Mouse (Mus musculus) heart, embryonic 14.5 days (tissue): Measurements from ENCODE around the gene Upk3b. TPM values are rescaled to one million over a fixed set of nuclear protein-coding genes. Genes with fewer than 3 reads are reported as not detected.
A peak's percentile ranks its signal among the peaks of the same experiment; 100 is the strongest.

Experiments used
- ATAC-seq: fragments of 200-750 bp; cut with Nextera tagmentation; 2 replicates; pipeline ENCODE4 v1.8.0; 2017; ENCODE audit warnings: low read depth, moderate TSS enrichment; ENCODE audit not compliant: insufficient number of reproducible peaks, insufficient read depth, low FRiP score
- H3K27ac ChIP-seq, 2 experiments: fragments of 200-500 bp in 1 of 2; fragments of 300-500 bp in 1 of 2; sonication (generic) in 1 of 2; replicated peaks in 1 of 2; 2 replicates each; pipeline ENCODE4 v1.5.1; 2012 to 2014; ENCODE audit warnings: low read depth in 2 of 2, low read length in 2 of 2, control low read depth in 1 of 2, mild to moderate bottlenecking in 1 of 2, mixed read lengths in 1 of 2; ENCODE audit not compliant: control insufficient read depth in 1 of 2, insufficient read depth in 1 of 2
- H3K27me3 ChIP-seq: fragments of 300-500 bp; sonication (generic); 2 replicates; pipeline ENCODE4 v1.6.1; 2014; ENCODE audit warnings: mild to moderate bottlenecking, low read length, control low read depth; ENCODE audit not compliant: control insufficient read depth, insufficient read depth
- H3K36me3 ChIP-seq: fragments of 300-500 bp; sonication (generic); 2 replicates; pipeline ENCODE4 v1.6.1; 2014; ENCODE audit warnings: mild to moderate bottlenecking, control low read depth, low read length, mixed read lengths; ENCODE audit not compliant: control insufficient read depth, insufficient read depth
- H3K4me1 ChIP-seq, 2 experiments: fragments of 200-500 bp in 1 of 2; fragments of 300-500 bp in 1 of 2; sonication (generic) in 1 of 2; 2 replicates each; pipeline ENCODE4 v1.6.1; 2012 to 2014; ENCODE audit warnings: low read length in 2 of 2, control low read depth in 1 of 2, mixed read lengths in 1 of 2; ENCODE audit not compliant: control insufficient read depth in 2 of 2, insufficient read depth in 2 of 2
- H3K4me2 ChIP-seq: fragments of 300-500 bp; sonication (generic); 2 replicates; pipeline ENCODE4 v1.6.1; 2014; ENCODE audit warnings: mild to moderate bottlenecking, low read length
- H3K4me3 ChIP-seq, 2 experiments: fragments of 200-500 bp in 1 of 2; fragments of 300-500 bp in 1 of 2; sonication (generic) in 1 of 2; 2 replicates each; pipeline ENCODE4 v1.5.1; 2012 to 2014; ENCODE audit warnings: low read length in 2 of 2, mild to moderate bottlenecking in 2 of 2, control low read depth in 1 of 2, low read depth in 1 of 2, moderate library complexity in 1 of 2; ENCODE audit not compliant: control insufficient read depth in 1 of 2, insufficient read depth in 1 of 2
- H3K9ac ChIP-seq: fragments of 300-500 bp; sonication (generic); 2 replicates; pipeline ENCODE4 v1.6.1; 2014; ENCODE audit warnings: mild to moderate bottlenecking, low read length
- H3K9me3 ChIP-seq: fragments of 300-500 bp; sonication (generic); 2 replicates; pipeline ENCODE4 v1.6.1; 2016; ENCODE audit warnings: low read length, control low read depth; ENCODE audit not compliant: control insufficient read depth
- WGBS: fragments of 180-500 bp; shearing (Covaris S2); extraction: QIAGEN DNeasy Blood & Tissue Kit; methylation state at CpG from one replicate; pipeline ENCODE4 v1.1.7; 2014; 5-methylcytosine and 5-hydroxymethylcytosine counted together
- polyA plus RNA-seq: library from polyadenylated mRNA; unstranded; fragments of >200 nt; fragmentation: Nextera tagmentation; extraction: Ambion mirVana; gene quantifications from 2 replicates; pipeline ENCODE4 v1.2.1, GENCODE M21; 2014

Upk3b gene
- polyA plus RNA-seq, 1 experiment from 2014 or later = 35.4 TPM

DNA sequence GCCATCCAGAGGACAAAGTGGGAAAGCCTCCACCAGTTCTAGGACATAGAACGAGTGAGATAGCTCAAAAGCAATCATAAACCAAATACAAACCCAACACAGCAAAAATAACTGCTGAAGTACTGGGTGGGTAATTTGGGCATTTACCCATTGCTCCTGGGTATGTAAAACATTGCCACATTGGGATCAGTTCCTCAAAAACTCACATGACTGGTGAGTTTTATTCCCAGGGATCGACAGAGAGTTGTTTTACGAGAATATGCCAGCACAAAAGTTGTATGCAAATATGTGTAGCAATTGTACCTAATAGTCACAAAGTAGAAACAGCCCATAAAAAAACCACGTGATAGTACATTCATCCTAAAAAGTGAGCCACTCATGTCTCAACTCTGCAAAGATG, 3.4 kb upstream of the Upk3b start:
- Histone ChIP-seq H3K4me1 (peaks cover 0 to 4% of the 10 kb centered on the region in 2 experiments; a peak in 1 of 4 replicates), H3K4me3 (no peak overlapping the region), H3K9me3 (no peaks in the 10 kb centered on the region), H3K36me3 (peaks cover 33% of the 10 kb centered on the region), H3K27ac (no peak overlapping the region), H3K27me3 (no peaks in the 10 kb centered on the region), H3K4me2 (no peak overlapping the region), H3K9ac (no peak overlapping the region)
- no peak for ATAC-seq
- WGBS = 83% methylated on average over 4 of the region's 4 CpGs

DNA sequence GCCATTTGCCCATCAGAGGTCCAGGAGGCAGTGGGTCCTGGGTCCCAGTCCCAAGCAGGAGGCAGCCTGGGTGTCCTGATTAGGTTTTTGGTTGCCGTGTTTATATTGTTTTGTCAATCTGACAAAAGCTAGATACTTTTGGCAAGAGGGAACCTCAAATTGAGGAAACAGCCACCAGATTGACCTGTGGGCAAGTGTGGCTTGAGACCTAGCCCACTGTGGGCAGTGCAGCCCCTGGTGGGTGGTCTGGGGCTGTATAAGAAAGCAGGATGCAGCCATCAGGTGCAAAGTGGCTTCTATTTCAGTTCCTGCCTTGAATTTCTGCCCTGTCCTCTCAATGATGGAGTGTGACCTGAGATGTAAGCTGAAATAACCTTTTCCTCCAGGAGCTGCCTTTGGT, 3.0 kb upstream of the Upk3b start:
- Histone ChIP-seq H3K36me3 (peaks cover 29% of the 10 kb centered on the region), H3K4me3 (no peak overlapping the region), H3K9me3 (no peaks in the 10 kb centered on the region), H3K4me1 (peaks cover 0 to 6% of the 10 kb centered on the region in 2 experiments; a peak in 2 of 4 replicates), H3K27ac (no peak overlapping the region), H3K9ac (no peak overlapping the region), H3K4me2 (no peak overlapping the region), H3K27me3 (no peaks in the 10 kb centered on the region)
- ATAC-seq = no peak
- 85% methylated on average over 1 of the region's 1 CpGs for WGBS

DNA sequence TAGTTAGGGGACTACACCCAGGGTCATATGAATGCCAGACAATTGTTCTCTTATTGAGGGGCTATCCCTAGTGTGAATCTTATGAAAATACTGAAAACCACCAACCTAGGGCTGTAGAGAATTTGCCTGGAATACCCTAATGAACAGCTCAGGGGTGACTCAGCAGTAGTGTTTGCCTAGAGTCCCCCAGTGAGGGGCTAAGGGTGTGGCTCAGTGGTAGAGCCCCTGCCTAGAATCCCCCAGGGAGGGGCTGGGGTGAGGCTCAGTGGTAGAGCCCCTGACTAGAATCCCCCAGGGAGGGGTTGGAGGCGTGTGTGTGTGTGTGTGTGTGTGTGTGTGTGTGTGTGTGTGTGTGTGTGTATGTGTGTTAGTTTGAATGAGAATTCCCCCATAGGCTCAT, 1.6 kb upstream of the Upk3b start:
- 100% methylated on average over 1 of the region's 1 CpGs for WGBS
- no peak for ATAC-seq
- Histone ChIP-seq H3K9ac (no peak overlapping the region), H3K4me2 (no peak overlapping the region), H3K36me3 (peaks cover 15% of the 10 kb centered on the region), H3K9me3 (no peaks in the 10 kb centered on the region), H3K4me1 (peaks cover 0 to 6% of the 10 kb centered on the region in 2 experiments; a peak in 2 of 4 replicates), H3K27ac (no peak overlapping the region), H3K27me3 (no peaks in the 10 kb centered on the region), H3K4me3 (no peak overlapping the region)

- Histone ChIP-seq H3K4me1 (peaks cover 0 to 6% of the 10 kb centered on the region in 2 experiments; a peak in 2 of 4 replicates), H3K4me3 (peak overlapping the region; percentile 4 to 5; a peak in 1 of 4 replicates), H3K9ac (no peak overlapping the region), H3K9me3 (no peaks in the 10 kb centered on the region), H3K36me3 (no peaks in the 10 kb centered on the region), H3K27ac (no peak overlapping the region), H3K4me2 (peak overlapping the region; percentile 30), H3K27me3 (no peaks in the 10 kb centered on the region)
- ATAC-seq = no peak
- WGBS = 53% methylated on average over 5 of the region's 5 CpGs
These were observed 1.9 kb downstream of the Upk3b start for GRCm38 (mm10) chr5:136040210-136040609.

GRCm38 (mm10) chr5:136041260-136041659, 3.0 kb downstream of the Upk3b start:
- 35% methylated on average over 2 of the region's 2 CpGs for WGBS
- no peaks in the 10 kb centered on the region for H3K27me3 ChIP-seq
- no peak overlapping the region for H3K4me3 ChIP-seq
- H3K4me1 ChIP-seq = peaks cover 0 to 6% of the 10 kb centered on the region in 2 experiments; a peak in 2 of 4 replicates
- H3K4me2 ChIP-seq = no peak overlapping the region
- ATAC-seq = no peak
- H3K27ac ChIP-seq = no peak overlapping the region
- no peaks in the 10 kb centered on the region for H3K36me3 ChIP-seq
- H3K9ac ChIP-seq = no peak overlapping the region
- H3K9me3 ChIP-seq = no peaks in the 10 kb centered on the region

GRCm38 (mm10) chr5:136041666-136042065, 3.4 kb downstream of the Upk3b start:
- Histone ChIP-seq H3K36me3 (no peaks in the 10 kb centered on the region), H3K27ac (no peak overlapping the region), H3K9me3 (no peaks in the 10 kb centered on the region), H3K9ac (no peak overlapping the region), H3K4me1 (peaks cover 0 to 6% of the 10 kb centered on the region in 2 experiments; a peak in 2 of 4 replicates), H3K27me3 (no peaks in the 10 kb centered on the region), H3K4me3 (no peak overlapping the region), H3K4me2 (no peak overlapping the region)
- no peak for ATAC-seq
- WGBS = 94% methylated on average over 8 of the region's 8 CpGs

DNA sequence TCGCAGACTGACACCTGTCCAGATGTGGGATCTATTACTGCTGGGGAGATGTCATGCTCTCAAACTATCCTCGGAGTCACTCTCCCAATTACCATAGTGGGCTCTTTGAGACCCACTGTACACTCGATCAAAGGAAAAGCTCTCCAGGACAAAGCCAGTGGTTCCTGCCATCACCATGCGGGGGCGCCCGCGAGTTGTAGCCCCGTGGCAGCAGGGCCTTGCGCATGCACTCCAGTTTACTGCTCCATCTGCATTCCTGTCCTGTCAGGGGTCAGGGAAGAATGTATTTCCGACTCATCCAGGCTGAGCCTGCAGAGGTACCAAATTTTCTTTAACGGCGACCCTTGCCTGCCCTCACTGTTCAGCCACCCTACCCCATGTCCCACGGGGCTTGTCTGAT, 6.6 kb downstream of the Upk3b start:
- Histone ChIP-seq H3K4me3 (no peak overlapping the region), H3K4me2 (no peak overlapping the region), H3K9me3 (no peaks in the 10 kb centered on the region), H3K36me3 (no peaks in the 10 kb centered on the region), H3K27me3 (no peaks in the 10 kb centered on the region), H3K27ac (no peak overlapping the region), H3K4me1 (peaks cover 0 to 2% of the 10 kb centered on the region in 2 experiments; a peak in 2 of 4 replicates), H3K9ac (no peak overlapping the region)
- no peak for ATAC-seq
- WGBS = 65% methylated on average over 13 of the region's 13 CpGs

DNA sequence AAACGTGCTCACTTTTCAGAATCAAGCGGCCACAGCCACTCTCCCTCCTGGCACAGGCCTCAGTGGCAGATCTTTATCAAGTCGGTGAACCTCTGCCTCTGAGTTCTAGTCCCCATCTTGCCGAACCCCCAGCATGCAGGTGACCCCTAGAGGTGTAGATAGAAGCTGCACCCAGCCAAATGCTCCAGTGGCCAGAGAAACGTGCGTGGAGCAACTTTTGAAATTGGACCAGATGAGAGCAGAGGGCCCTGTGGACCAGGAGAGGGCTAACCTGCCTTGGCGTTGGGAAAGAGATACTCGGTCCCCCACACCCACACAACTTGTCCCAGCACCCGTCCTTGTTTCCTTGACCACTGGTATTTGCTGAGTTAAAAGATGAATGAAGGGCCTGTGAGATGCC, 7.1 kb downstream of the Upk3b start:
- H3K27me3 ChIP-seq = no peaks in the 10 kb centered on the region
- H3K9ac ChIP-seq = no peak overlapping the region
- no peak overlapping the region for H3K4me2 ChIP-seq
- no peak overlapping the region for H3K27ac ChIP-seq
- no peak for ATAC-seq
- H3K36me3 ChIP-seq = no peaks in the 10 kb centered on the region
- no peaks in the 10 kb centered on the region; a peak in 1 of 4 replicates for H3K4me1 ChIP-seq
- WGBS = 41% methylated on average over 9 of the region's 9 CpGs
- H3K4me3 ChIP-seq = no peak overlapping the region
- H3K9me3 ChIP-seq = no peaks in the 10 kb centered on the region
